Mouse (Mus musculus): ENCODE measurements around the gene Chrnb2. TPM values are rescaled to one million over a fixed set of nuclear protein-coding genes. Genes with fewer than 3 reads are reported as not detected.

The Chrnb2 gene
- total and polyA plus RNA-seq, 2 experiments from 2014 or later = 0.11 to 0.20 TPM

DNA sequence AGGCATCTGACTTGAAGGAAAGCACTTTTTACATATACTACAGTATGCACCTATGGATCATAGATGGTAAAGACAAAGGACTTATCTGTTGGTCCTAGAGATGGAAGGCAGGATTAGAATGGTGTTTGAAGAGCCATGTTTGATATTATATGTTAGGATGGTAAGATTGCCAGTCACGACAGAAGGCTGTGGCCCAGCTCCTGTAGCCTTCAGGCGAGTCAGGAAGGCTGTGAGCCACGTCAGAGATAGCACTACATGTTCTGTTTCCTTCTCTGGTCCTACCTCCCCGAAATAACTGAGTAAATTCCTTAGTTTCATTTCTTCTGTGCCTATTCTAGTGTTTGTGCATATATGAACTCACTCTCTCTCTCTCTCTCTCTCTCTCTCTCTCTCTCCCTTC lies 32.3 kb downstream of the Chrnb2 start:
- 77% methylated on average over 4 of the region's 4 CpGs for WGBS
- Histone ChIP-seq H3K9ac (replicated peaks; ENCODE audit: low read depth, low read length) (no peak overlapping the region), H3K4me1 (ENCODE audit: control insufficient read depth, insufficient read depth) (peaks cover 10% of the 10 kb centered on the region), H3K4me2 (ENCODE audit: low read depth, low read length) (peak overlapping the region; percentile 82; the same call in 1 of the 2 replicates), H3K36me3 (replicated peaks; ENCODE audit: control insufficient read depth, insufficient read depth, low read length) (peaks cover 17% of the 10 kb centered on the region), H3K27ac (ENCODE audit: low read depth) (no peak overlapping the region), H3K4me3 (ENCODE audit: low read depth, low read length) (no peak overlapping the region), H3K9me3 (replicated peaks; ENCODE audit: control insufficient read depth, low read length) (no peaks in the 10 kb centered on the region), H3K27me3 (ENCODE audit: control insufficient read depth, insufficient read depth, low read length) (no peaks in the 10 kb centered on the region)
- no peak for ATAC-seq (ENCODE audit: insufficient read depth, low read depth)
- no peak for DNase-seq (ENCODE audit: low spot score)
- TF ChIP-seq EP300 (IDR thresholded peaks at IDR 0.05; ENCODE audit: low read depth) (no peak), CTCF (IDR thresholded peaks at IDR 0.05; ENCODE audit: low read depth) (no peak)

GRCm38 (mm10) chr3:89730350-89731331 lies 33.8 kb downstream of the Chrnb2 start:
- Histone ChIP-seq H3K36me3 (replicated peaks; ENCODE audit: control insufficient read depth, insufficient read depth, low read length) (peaks cover 3% of the 10 kb centered on the region), H3K4me3 (ENCODE audit: low read depth, low read length) (peak overlapping the region; percentile 90), H3K27me3 (ENCODE audit: control insufficient read depth, insufficient read depth, low read length) (no peaks in the 10 kb centered on the region), H3K27ac (ENCODE audit: low read depth) (peak overlapping the region; percentile 92), H3K4me2 (ENCODE audit: low read depth, low read length) (peak overlapping the region; percentile 82), H3K9ac (replicated peaks; ENCODE audit: low read depth, low read length) (peak overlapping the region; percentile 80), H3K9me3 (replicated peaks; ENCODE audit: control insufficient read depth, low read length) (no peaks in the 10 kb centered on the region), H3K4me1 (ENCODE audit: control insufficient read depth, insufficient read depth) (peaks cover 10% of the 10 kb centered on the region)
- 1% methylated on average over 32 of the region's 32 CpGs for WGBS
- DNase-seq (ENCODE audit: low spot score) (peak; percentile 93), ATAC-seq (ENCODE audit: insufficient read depth, low read depth) (peak; percentile 93)
- TF ChIP-seq EP300 (IDR thresholded peaks at IDR 0.05; ENCODE audit: low read depth) (no peak), CTCF (IDR thresholded peaks at IDR 0.05; ENCODE audit: low read depth) (peak; percentile 60)

DNA sequence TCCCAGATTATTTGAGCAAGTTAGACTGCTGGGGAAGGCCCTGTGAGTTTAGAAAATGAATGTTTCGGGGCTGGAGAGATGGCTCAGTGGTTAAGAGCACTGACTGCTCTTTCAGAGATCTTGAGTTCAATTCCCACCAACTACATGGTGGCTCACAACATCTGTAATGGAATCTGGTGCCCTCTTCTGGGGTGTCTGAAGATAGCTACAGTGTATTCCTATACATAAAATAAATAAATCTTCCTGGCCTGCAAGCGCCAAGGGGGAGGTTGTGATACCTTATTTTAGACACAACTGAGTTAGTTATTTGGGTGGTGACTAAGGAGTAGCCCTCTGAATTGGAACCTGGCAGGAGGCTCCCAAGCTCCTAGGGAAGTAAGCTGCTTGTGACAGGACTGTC lies 35.6 kb downstream of the Chrnb2 start:
- WGBS = 75% methylated on average over 2 of the region's 2 CpGs
- TF ChIP-seq EP300 (IDR thresholded peaks at IDR 0.05; ENCODE audit: low read depth) = no peak
- TF ChIP-seq CTCF (IDR thresholded peaks at IDR 0.05; ENCODE audit: low read depth) = peak; percentile 2; the same call in 1 of the 2 replicates
- H3K27ac ChIP-seq (ENCODE audit: low read depth) = no peak overlapping the region

DNA sequence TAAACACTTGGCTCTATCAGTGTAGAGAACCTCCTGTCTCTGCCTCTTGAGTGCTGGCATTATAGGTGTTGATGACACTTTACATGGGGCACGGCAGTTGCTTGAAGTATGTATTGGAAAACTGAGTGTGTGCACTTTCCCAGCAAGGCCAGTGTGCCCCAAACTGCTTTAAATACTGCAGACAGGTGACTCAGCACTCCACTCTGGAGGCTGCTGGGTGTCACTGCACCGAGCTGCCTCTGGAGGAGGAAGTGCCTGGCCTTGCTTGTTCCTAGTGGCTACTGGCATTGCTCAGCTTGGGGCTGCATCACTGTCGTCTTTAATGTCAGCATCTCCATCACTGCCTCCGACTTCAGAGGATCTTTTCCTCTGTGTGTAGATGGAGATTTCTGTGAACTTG lies 37.4 kb downstream of the Chrnb2 start:
- Histone ChIP-seq H3K4me1 (ENCODE audit: control insufficient read depth, insufficient read depth) (peaks cover 10% of the 10 kb centered on the region), H3K9me3 (replicated peaks; ENCODE audit: control insufficient read depth, low read length) (no peaks in the 10 kb centered on the region), H3K4me2 (ENCODE audit: low read depth, low read length) (no peak overlapping the region), H3K4me3 (ENCODE audit: low read depth, low read length) (no peak overlapping the region), H3K36me3 (replicated peaks; ENCODE audit: control insufficient read depth, insufficient read depth, low read length) (no peaks in the 10 kb centered on the region), H3K27ac (ENCODE audit: low read depth) (no peak overlapping the region), H3K9ac (replicated peaks; ENCODE audit: low read depth, low read length) (no peak overlapping the region), H3K27me3 (ENCODE audit: control insufficient read depth, insufficient read depth, low read length) (no peaks in the 10 kb centered on the region)
- TF ChIP-seq CTCF (IDR thresholded peaks at IDR 0.05; ENCODE audit: low read depth) (peak; percentile 69), EP300 (IDR thresholded peaks at IDR 0.05; ENCODE audit: low read depth) (no peak)
- WGBS = 8% methylated on average over 4 of the region's 4 CpGs
- DNase-seq (ENCODE audit: low spot score) (peak; percentile 59), ATAC-seq (ENCODE audit: insufficient read depth, low read depth) (peak; percentile 65; the same call in 1 of the 2 replicates)

More for the DNA sequence above, 35.6 kb downstream of the Chrnb2 start:
- peaks cover 10% of the 10 kb centered on the region for H3K4me1 ChIP-seq (ENCODE audit: control insufficient read depth, insufficient read depth)
- no peaks in the 10 kb centered on the region for H3K9me3 ChIP-seq (replicated peaks; ENCODE audit: control insufficient read depth, low read length)
- H3K9ac ChIP-seq (replicated peaks; ENCODE audit: low read depth, low read length) = no peak overlapping the region
- DNase-seq (ENCODE audit: low spot score) = no peak
- H3K4me3 ChIP-seq (ENCODE audit: low read depth, low read length) = no peak overlapping the region
- no peaks in the 10 kb centered on the region for H3K27me3 ChIP-seq (ENCODE audit: control insufficient read depth, insufficient read depth, low read length)
- H3K4me2 ChIP-seq (ENCODE audit: low read depth, low read length) = no peak overlapping the region
- no peaks in the 10 kb centered on the region for H3K36me3 ChIP-seq (replicated peaks; ENCODE audit: control insufficient read depth, insufficient read depth, low read length)
- no peak for ATAC-seq (ENCODE audit: insufficient read depth, low read depth)

DNA sequence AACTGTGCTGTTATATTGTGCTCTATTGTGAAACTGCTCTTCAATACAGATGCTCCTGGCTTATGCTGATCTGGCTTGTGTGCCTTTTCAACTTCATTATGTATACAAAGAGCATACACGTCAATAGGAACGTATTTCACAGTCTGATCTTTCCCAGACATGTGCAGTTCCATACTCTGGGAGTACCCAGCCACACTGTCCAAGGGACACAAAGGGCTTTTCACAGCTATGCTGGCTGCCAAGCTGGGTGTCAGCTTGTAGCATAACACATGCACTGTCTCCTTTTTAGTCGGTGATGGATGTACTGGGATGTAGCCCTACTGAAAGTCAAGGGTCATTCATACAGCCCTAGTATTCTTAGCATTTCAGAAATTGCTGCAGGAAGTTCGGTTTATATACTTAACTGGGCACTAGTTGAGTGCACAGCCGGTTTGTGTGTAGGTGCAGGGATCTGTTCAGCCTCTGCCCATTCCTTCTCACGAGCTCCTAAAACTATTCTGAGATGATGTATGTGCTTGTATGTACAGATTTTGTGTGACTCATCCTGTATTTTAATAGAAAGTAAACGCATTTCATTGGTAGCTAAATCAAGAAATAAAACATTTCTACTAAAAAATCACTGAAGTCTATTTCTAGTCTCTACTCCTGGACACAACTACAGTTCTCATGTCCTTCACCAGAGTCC lies 40.9 kb downstream of the Chrnb2 start:
- no peak overlapping the region; the same call in 1 of the 2 replicates for H3K27ac ChIP-seq (ENCODE audit: low read depth)
- no peaks in the 10 kb centered on the region for H3K9me3 ChIP-seq (replicated peaks; ENCODE audit: control insufficient read depth, low read length)
- TF ChIP-seq EP300 (IDR thresholded peaks at IDR 0.05; ENCODE audit: low read depth) (no peak), CTCF (IDR thresholded peaks at IDR 0.05; ENCODE audit: low read depth) (no peak)
- no peak overlapping the region for H3K4me3 ChIP-seq (ENCODE audit: low read depth, low read length)
- no peaks in the 10 kb centered on the region for H3K27me3 ChIP-seq (ENCODE audit: control insufficient read depth, insufficient read depth, low read length)
- H3K36me3 ChIP-seq (replicated peaks; ENCODE audit: control insufficient read depth, insufficient read depth, low read length) = no peaks in the 10 kb centered on the region
- ATAC-seq (ENCODE audit: insufficient read depth, low read depth) (no peak), DNase-seq (ENCODE audit: low spot score) (no peak)
- 56% methylated on average over 7 of the region's 7 CpGs for WGBS
- no peak overlapping the region for H3K4me2 ChIP-seq (ENCODE audit: low read depth, low read length)
- no peaks in the 10 kb centered on the region for H3K4me1 ChIP-seq (ENCODE audit: control insufficient read depth, insufficient read depth)
- no peak overlapping the region for H3K9ac ChIP-seq (replicated peaks; ENCODE audit: low read depth, low read length)
